Mouse (Mus musculus) intestine, embryonic 14.5 days (tissue): Measurements from ENCODE around the gene Camsap2. TPM values are rescaled to one million over a fixed set of nuclear protein-coding genes. Genes with fewer than 3 reads are reported as not detected.

Experiments used
- ATAC-seq: fragments of 200-750 bp; cut with Nextera tagmentation; replicated peaks from 2 replicates; pipeline ENCODE4 v1.8.0; 2017; ENCODE audit warnings: low read depth, moderate number of reproducible peaks, moderate TSS enrichment, moderate library complexity; ENCODE audit not compliant: low FRiP score, low TSS enrichment
- DNase-seq: peaks from one replicate; pipeline ENCODE4 v3.0.0-alpha.2; 2018; ENCODE audit warnings: low spot score
- H3K27ac ChIP-seq: fragments of 300-500 bp; sonication (generic); 2 replicates; pipeline ENCODE4 v1.5.1; 2014; ENCODE audit warnings: low read depth, mild to moderate bottlenecking, control low read depth
- H3K27me3 ChIP-seq: fragments of 300-500 bp; sonication (generic); replicated peaks from 2 replicates; pipeline ENCODE4 v1.6.1; 2014; ENCODE audit warnings: low read length, control low read depth; ENCODE audit not compliant: control insufficient read depth, insufficient read depth
- H3K36me3 ChIP-seq: fragments of 300-500 bp; sonication (generic); 2 replicates; pipeline ENCODE4 v1.6.1; 2014; ENCODE audit warnings: low read length, control low read depth; ENCODE audit not compliant: control insufficient read depth, insufficient read depth
- H3K4me1 ChIP-seq: fragments of 300-500 bp; sonication (generic); replicated peaks from 2 replicates; pipeline ENCODE4 v1.6.1; 2014; ENCODE audit warnings: low read length, control low read depth, mixed read lengths; ENCODE audit not compliant: control insufficient read depth, insufficient read depth
- H3K4me2 ChIP-seq: fragments of 300-500 bp; sonication (generic); 2 replicates; pipeline ENCODE4 v1.6.1; 2014; ENCODE audit warnings: low read length
- H3K4me3 ChIP-seq: fragments of 300-500 bp; sonication (generic); 2 replicates; pipeline ENCODE4 v1.5.1; 2014; ENCODE audit warnings: low read depth, low read length, control low read depth, mixed read lengths
- H3K9ac ChIP-seq: fragments of 300-500 bp; sonication (generic); 2 replicates; pipeline ENCODE4 v1.6.1; 2014; ENCODE audit warnings: mild to moderate bottlenecking, low read length
- H3K9me3 ChIP-seq: fragments of 300-500 bp; sonication (generic); 2 replicates; pipeline ENCODE4 v1.6.1; 2016; ENCODE audit warnings: low read length, control low read depth; ENCODE audit not compliant: control insufficient read depth
- WGBS: fragments of 180-500 bp; shearing (Covaris S2); extraction: QIAGEN DNeasy Blood & Tissue Kit; methylation state at CpG from one replicate; pipeline ENCODE4 v1.1.7; 2014; 5-methylcytosine and 5-hydroxymethylcytosine counted together
- polyA plus RNA-seq: library from polyadenylated mRNA; unstranded; fragments of >200 nt; fragmentation: Nextera tagmentation; extraction: Ambion mirVana; gene quantifications from 2 replicates; pipeline ENCODE4 v1.2.1, GENCODE M21; 2014

The Camsap2 gene
- polyA plus RNA-seq, 1 experiment from 2014 or later = 14.2 TPM

DNA sequence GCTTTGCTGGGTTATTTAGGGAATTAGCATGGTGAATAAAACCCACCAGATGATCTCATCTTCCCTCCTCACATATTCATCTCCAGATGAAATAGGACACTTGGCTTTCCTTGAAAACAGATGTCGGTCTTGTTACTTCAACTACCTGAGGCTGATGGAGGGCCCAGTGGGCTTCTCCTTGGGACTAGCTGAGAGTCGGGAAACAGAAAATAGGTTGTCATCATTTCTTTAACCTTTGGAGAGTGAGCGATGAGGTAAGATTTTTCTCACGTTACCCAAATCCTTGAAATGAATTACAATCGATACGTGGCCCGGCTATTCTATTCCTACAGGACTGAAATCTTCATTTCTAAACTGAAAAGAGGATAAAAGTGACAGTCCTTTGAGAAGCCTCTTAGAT lies 33.4 kb upstream of the Camsap2 start:
- H3K9ac ChIP-seq = no peak overlapping the region
- H3K4me3 ChIP-seq = no peak overlapping the region
- no peaks in the 10 kb centered on the region for H3K9me3 ChIP-seq
- DNase-seq = no peak
- H3K4me2 ChIP-seq = no peak overlapping the region
- ATAC-seq = no peak
- WGBS = 87% methylated on average over 7 of the region's 7 CpGs
- no peak overlapping the region for H3K27ac ChIP-seq
- no peaks in the 10 kb centered on the region for H3K27me3 ChIP-seq
- H3K36me3 ChIP-seq = no peaks in the 10 kb centered on the region
- H3K4me1 ChIP-seq = no peaks in the 10 kb centered on the region; the same call in 1 of the 2 replicates

DNA sequence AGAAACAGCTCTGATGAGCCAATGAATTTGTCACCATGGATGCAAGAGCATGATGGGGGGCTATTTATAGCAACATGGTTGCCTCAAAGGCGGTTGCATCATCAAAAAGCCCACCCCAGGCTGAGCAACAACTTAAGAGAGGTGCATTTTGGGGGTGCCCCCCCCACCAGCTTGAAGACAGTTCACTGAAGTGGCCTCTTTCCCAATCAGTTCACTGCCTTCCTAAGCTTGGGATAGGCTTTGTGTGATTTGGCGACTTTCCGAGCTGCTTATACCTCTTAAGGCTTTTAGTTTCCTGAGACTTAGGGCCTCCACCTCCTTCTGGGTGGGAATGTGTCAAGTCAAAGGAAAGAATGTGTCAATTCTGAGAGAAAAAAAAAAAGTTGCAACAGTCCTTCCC lies 20.1 kb upstream of the Camsap2 start:
- 88% methylated on average over 3 of the region's 3 CpGs for WGBS
- Histone ChIP-seq H3K27ac (no peak overlapping the region), H3K27me3 (0 out of 2 replicates have a peak, but pooled peaks cover 7% of the 10 kb centered on the region), H3K4me1 (no peaks in the 10 kb centered on the region), H3K9ac (no peak overlapping the region), H3K9me3 (no peaks in the 10 kb centered on the region), H3K36me3 (no peaks in the 10 kb centered on the region), H3K4me2 (no peak overlapping the region), H3K4me3 (no peak overlapping the region)
- DNase-seq (no peak), ATAC-seq (no peak)

DNA sequence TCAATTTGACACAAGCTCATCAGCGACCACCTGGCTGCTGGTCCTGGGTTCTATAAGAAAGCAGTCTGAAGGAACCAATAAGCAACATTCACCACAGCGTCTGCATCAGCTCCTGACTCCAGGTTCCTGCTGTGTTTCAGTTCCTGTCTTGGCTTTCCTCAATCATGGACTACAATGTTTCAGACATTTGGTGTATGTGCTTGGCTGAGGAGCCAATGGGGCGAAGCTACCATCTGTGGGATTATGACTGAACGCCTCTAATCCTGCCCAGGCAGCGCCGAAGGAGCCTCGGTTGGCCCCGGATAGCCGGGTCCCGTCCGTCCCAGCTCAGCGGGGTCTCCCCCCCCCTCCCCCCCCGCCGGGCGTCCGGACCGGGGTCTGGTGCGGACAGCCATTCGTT lies 18.8 kb upstream of the Camsap2 start:
- Histone ChIP-seq H3K36me3 (no peaks in the 10 kb centered on the region), H3K27me3 (0 out of 2 replicates have a peak, but pooled peaks cover 7% of the 10 kb centered on the region), H3K4me1 (no peaks in the 10 kb centered on the region), H3K4me2 (no peak overlapping the region), H3K9ac (no peak overlapping the region), H3K9me3 (no peaks in the 10 kb centered on the region), H3K27ac (no peak overlapping the region), H3K4me3 (no peak overlapping the region)
- ATAC-seq = no peak
- WGBS = 71% methylated on average over 16 of the region's 19 CpGs
- no peak for DNase-seq

DNA sequence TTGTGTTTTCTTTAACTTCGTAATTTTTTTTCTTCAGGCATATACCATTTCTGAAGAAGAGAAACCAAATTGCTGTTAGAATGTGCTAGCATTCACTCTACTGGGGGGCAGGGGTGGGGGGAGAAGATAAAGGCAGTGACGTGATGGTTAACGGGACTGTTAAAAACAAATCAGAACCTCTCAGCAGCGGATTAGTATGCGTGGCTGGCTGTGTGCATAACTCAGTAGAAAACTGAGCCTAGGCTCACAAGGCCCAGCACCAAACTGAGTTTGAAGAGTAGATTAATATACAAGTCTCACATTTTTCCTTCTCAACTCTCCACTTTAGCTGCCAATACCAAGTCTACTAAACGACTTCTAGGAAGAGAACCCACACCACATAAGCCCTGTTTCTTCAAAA lies 17.1 kb upstream of the Camsap2 start:
- WGBS = 70% methylated on average over 6 of the region's 6 CpGs
- no peaks in the 10 kb centered on the region for H3K36me3 ChIP-seq
- no peaks in the 10 kb centered on the region for H3K9me3 ChIP-seq
- H3K4me3 ChIP-seq = no peak overlapping the region
- DNase-seq (no peak), ATAC-seq (no peak)
- no peak overlapping the region for H3K27ac ChIP-seq
- H3K4me2 ChIP-seq = no peak overlapping the region
- 0 out of 2 replicates have a peak, but pooled peaks cover 7% of the 10 kb centered on the region for H3K27me3 ChIP-seq
- no peaks in the 10 kb centered on the region for H3K4me1 ChIP-seq
- no peak overlapping the region for H3K9ac ChIP-seq

DNA sequence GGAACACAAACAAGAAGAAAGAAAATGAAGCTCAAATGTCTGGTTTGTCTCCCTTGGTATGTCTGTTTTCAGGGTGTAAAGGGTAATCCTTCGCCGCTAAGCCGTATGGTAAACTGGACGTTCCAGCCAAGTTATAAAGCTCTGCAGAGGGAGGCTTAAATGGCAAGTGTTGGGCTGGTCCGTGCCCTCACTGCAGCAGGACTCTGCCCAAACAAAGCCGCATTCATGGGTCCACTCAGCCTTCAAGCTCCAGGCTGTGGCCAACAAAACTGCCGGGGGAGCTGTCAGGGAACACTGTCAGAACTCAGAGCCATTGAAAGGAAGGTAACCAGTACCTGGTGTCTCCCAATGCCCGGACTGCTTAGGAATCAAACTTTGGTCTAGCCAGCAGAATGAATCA lies 16.7 kb upstream of the Camsap2 start:
- DNase-seq (no peak), ATAC-seq (no peak)
- H3K9me3 ChIP-seq = no peaks in the 10 kb centered on the region
- no peak overlapping the region for H3K27ac ChIP-seq
- H3K27me3 ChIP-seq = 0 out of 2 replicates have a peak, but pooled peaks cover 7% of the 10 kb centered on the region
- no peak overlapping the region for H3K9ac ChIP-seq
- H3K4me2 ChIP-seq = no peak overlapping the region
- no peaks in the 10 kb centered on the region for H3K36me3 ChIP-seq
- WGBS = 56% methylated on average over 8 of the region's 8 CpGs
- H3K4me3 ChIP-seq = no peak overlapping the region
- no peaks in the 10 kb centered on the region for H3K4me1 ChIP-seq

DNA sequence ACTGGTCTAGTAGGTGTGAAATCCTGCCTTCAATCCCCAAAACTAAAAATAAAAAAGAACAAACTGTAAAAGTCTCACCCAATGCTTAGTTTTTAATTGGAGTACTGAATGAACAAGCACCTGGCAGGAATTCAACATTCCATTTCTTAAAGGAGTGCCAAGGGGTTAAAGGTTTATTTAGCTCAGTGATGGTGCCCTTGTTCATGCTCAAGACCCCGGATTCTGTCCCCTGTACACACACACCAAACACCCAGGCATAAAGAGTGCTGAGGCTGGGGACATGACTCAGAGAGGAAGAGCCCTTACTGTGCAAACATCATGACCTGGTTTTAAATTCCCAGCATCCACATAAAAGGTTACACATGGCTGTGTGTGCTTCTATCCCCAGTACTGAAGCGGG lies 15.5 kb upstream of the Camsap2 start:
- Histone ChIP-seq H3K9me3 (no peaks in the 10 kb centered on the region), H3K36me3 (no peaks in the 10 kb centered on the region), H3K4me1 (no peaks in the 10 kb centered on the region), H3K27me3 (0 out of 2 replicates have a peak, but pooled peaks cover 7% of the 10 kb centered on the region), H3K4me2 (no peak overlapping the region), H3K4me3 (no peak overlapping the region), H3K9ac (no peak overlapping the region), H3K27ac (no peak overlapping the region)
- 57% methylated on average over 2 of the region's 2 CpGs for WGBS
- DNase-seq (no peak), ATAC-seq (0 out of 2 replicates have a peak, but pooled peaks have one; percentile 27)

DNA sequence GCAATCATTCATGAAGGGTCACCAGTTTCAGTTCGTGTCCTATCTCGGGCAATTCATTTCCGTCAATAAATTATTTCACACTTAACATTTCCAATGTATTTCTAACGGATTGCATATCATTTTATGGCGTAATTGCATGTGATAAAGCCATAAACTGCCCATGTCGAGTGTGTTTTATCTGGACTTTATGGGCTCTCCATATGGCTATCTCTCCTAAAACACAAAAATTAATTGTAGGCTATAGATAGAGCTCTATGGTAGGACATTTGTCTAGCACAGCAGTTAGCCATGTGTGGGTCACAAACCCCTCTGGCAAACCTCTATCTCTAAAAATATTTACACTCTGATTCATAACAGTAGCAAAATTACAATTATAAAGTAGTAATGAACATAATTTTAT lies 15.0 kb upstream of the Camsap2 start:
- 68% methylated on average over 6 of the region's 6 CpGs for WGBS
- ATAC-seq = peak; percentile 73; the same call in 1 of the 2 replicates

DNA sequence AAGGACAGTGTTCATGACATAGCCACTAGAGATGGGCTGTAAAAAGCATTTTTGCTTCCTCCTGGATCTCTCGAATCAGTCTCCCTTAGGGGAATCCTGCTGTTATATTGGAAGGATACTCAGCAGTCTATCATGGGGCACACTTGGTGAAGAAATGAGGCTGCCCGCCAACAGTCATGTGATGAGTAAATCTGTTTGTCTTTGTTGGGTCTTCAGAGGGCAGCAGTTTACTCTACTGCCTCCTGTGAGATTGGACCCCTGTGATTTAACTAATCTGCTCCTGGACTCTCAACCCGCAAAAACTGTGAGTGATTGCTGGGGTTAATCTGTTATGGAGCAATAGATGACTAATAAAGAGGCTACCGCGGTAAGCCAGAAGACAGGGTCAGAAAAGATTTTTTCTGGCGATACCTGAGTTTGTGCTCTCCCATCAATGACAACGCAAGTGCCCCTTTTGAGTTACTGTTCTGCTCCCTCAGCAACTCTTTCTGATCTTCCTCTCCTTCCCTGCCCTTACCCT lies 13.0 kb upstream of the Camsap2 start:
- Histone ChIP-seq H3K9ac (no peak overlapping the region), H3K9me3 (no peaks in the 10 kb centered on the region), H3K4me3 (no peak overlapping the region), H3K36me3 (no peaks in the 10 kb centered on the region), H3K4me1 (no peaks in the 10 kb centered on the region), H3K4me2 (no peak overlapping the region), H3K27ac (no peak overlapping the region), H3K27me3 (0 out of 2 replicates have a peak, but pooled peaks cover 3% of the 10 kb centered on the region)
- ATAC-seq (no peak), DNase-seq (no peak)
- 60% methylated on average over 7 of the region's 7 CpGs for WGBS

More for the DNA sequence above, 15.0 kb upstream of the Camsap2 start:
- Histone ChIP-seq H3K4me1 (no peaks in the 10 kb centered on the region), H3K36me3 (no peaks in the 10 kb centered on the region), H3K9me3 (no peaks in the 10 kb centered on the region), H3K4me2 (no peak overlapping the region), H3K4me3 (no peak overlapping the region), H3K27me3 (0 out of 2 replicates have a peak, but pooled peaks cover 7% of the 10 kb centered on the region), H3K27ac (no peak overlapping the region), H3K9ac (no peak overlapping the region)
- no peak for DNase-seq

DNA sequence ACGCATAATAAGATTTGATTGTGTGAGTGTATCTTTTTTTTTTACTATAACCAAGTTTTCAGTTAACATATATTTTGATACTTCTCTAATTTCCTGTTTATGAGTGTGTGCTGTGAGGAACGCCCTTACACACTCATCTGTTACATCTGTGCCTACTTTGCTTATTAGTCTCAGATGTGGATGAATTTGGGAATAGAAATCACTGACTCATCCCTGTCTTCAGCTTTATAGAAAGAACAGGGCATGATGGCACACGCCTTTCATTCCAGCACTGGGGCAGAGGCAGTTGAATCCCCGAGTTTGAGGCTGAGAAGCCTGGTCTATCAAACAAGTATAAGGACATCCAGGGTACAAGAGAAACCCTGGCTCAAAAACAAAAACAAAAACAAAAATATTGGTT lies 9.7 kb upstream of the Camsap2 start:
- Histone ChIP-seq H3K9me3 (no peaks in the 10 kb centered on the region), H3K4me2 (no peak overlapping the region), H3K27ac (no peak overlapping the region), H3K27me3 (0 out of 2 replicates have a peak, but pooled peaks cover 2% of the 10 kb centered on the region), H3K36me3 (no peaks in the 10 kb centered on the region), H3K9ac (no peak overlapping the region), H3K4me1 (peaks cover 9% of the 10 kb centered on the region), H3K4me3 (no peak overlapping the region)
- DNase-seq (no peak), ATAC-seq (no peak)
- 76% methylated on average over 4 of the region's 4 CpGs for WGBS
